Mouse (Mus musculus) stomach, embryonic 14.5 days (tissue): ENCODE data around the gene Csnk1g1. TPM values are rescaled to one million over a fixed set of nuclear protein-coding genes. Genes with fewer than 3 reads are reported as not detected.

Experiments
- ATAC-seq: fragments of 200-750 bp; cut with Nextera tagmentation; 2 replicates; pipeline ENCODE4 v1.8.0; 2017; ENCODE audit warnings: low read depth, moderate TSS enrichment; ENCODE audit not compliant: insufficient number of reproducible peaks, insufficient read depth, low FRiP score
- H3K27ac ChIP-seq: fragments of 300-500 bp; sonication (generic); 2 replicates; pipeline ENCODE4 v1.5.1; 2014; ENCODE audit warnings: mild to moderate bottlenecking, low read length, moderate library complexity, mixed read lengths
- H3K27me3 ChIP-seq: fragments of 300-500 bp; sonication (generic); 2 replicates; pipeline ENCODE4 v1.6.1; 2014; ENCODE audit warnings: low read length, control low read depth, mixed read lengths; ENCODE audit not compliant: control insufficient read depth, insufficient read depth
- H3K36me3 ChIP-seq: fragments of 300-500 bp; sonication (generic); 2 replicates; pipeline ENCODE4 v1.6.1; 2014; ENCODE audit warnings: mild to moderate bottlenecking, control low read depth, low read length, moderate library complexity, mixed read lengths; ENCODE audit not compliant: control insufficient read depth, insufficient read depth
- H3K4me1 ChIP-seq: fragments of 300-500 bp; sonication (generic); 2 replicates; pipeline ENCODE4 v1.6.1; 2014; ENCODE audit warnings: low read length, control low read depth, mixed read lengths; ENCODE audit not compliant: control insufficient read depth, insufficient read depth
- H3K4me2 ChIP-seq: fragments of 300-500 bp; sonication (generic); replicated peaks from 2 replicates; pipeline ENCODE4 v1.6.1; 2014; ENCODE audit warnings: low read depth, low read length, control low read depth
- H3K4me3 ChIP-seq: fragments of 300-500 bp; sonication (generic); 2 replicates; pipeline ENCODE4 v1.5.1; 2014; ENCODE audit warnings: low read depth, low read length, control low read depth
- H3K9ac ChIP-seq: fragments of 300-500 bp; sonication (generic); replicated peaks from 2 replicates; pipeline ENCODE4 v1.6.1; 2014; ENCODE audit warnings: low read depth, mild to moderate bottlenecking, control low read depth, low read length, moderate library complexity, mixed read lengths
- H3K9me3 ChIP-seq: fragments of 300-500 bp; sonication (generic); 2 replicates; pipeline ENCODE4 v1.6.1; 2016; ENCODE audit warnings: low read depth, low read length, control low read depth; ENCODE audit not compliant: control insufficient read depth
- WGBS: fragments of 180-500 bp; shearing (Covaris S2); extraction: QIAGEN DNeasy Blood & Tissue Kit; methylation state at CpG from one replicate; pipeline ENCODE4 v1.1.7; 2014; 5-methylcytosine and 5-hydroxymethylcytosine counted together
- polyA plus RNA-seq: library from polyadenylated mRNA; unstranded; fragments of >200 nt; fragmentation: Nextera tagmentation; extraction: Ambion mirVana; gene quantifications from 2 replicates; pipeline ENCODE4 v1.2.1, GENCODE M21; 2014

Gene Csnk1g1
- polyA plus RNA-seq, result 23.4 and 25.3 TPM in 2 replicates

DNA sequence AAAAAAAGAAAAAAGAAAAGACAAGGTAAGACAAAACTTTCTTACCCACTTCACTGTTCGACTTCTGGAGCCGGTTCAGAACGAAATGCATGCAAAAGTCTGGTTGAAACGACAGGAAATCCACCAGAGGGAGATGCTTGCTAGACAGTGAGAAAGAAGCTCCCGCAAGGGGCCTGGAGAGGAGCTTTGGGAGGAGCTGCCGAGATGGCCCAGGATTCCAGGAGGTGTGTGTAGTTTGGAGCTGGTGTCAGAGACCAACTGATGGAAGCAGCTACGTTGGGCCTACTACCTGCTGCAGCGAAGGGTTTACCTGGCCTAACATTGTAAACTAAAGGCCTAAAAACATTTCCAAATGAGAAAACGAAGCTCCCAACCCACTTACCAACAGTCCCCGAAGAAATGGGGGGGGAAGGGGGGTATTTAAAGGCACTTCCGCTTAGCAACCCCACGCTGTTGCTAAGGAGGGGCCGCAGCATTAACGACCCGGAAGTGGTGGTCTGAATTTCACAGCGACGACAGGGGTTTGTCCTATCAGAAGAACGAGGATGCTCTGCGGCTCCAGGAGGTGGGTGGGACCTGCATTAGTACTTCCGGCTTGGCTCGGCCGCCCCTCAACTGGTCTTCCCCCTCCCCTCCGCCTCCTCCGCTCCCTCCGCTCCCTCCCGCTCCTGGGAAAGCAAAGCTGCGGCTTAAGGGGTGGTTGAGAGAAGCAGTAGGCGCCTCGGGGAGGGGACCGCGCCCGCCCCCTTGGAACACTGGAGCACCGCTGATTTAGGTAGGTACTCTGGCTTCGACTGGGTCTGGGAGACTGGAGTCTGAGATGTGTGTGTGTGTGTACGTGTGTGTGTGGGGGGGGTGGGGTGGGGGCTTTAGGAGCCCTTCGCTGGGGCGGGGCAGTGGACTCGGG, at the start of gene Csnk1g1, which contains the start of gene Trip4:
Gene Csnk1g1 (plus strand): TSS at position 531 of the 907 bp plus-strand sequence.
Gene Trip4 (minus strand): TSS at position 401 of the 907 bp plus-strand sequence.
- under 1% methylated on average over 38 of the region's 38 CpGs for WGBS
- H3K36me3 ChIP-seq, result 0 out of 2 replicates have a peak, but pooled peaks cover 5% of the 10 kb centered on the region

DNA sequence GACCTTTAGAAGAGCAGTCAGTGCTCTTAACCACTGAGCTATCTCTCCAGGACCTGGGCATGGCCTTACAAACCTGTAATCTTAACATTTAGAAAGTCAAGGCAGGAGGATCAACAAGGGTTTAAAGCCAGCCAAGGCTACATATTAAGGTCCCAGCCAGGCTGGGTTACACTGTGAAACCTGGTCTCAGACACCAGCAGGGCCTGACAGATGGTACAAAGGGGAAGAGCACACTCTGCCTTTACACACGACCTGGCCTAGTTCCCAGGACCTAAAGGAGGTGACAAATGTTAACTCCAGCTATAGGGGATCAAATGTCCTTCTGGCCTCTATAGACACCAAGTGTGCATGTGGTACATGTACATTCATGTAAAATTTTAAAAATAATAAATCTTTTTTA, 49.1 kb upstream of the Csnk1g1 start:
- Histone ChIP-seq H3K4me1 (no peaks in the 10 kb centered on the region), H3K27me3 (no peaks in the 10 kb centered on the region), H3K36me3 (peaks cover 30% of the 10 kb centered on the region), H3K4me2 (no peak overlapping the region), H3K9me3 (no peaks in the 10 kb centered on the region), H3K27ac (no peak overlapping the region), H3K4me3 (no peak overlapping the region), H3K9ac (no peak overlapping the region)
- no peak for ATAC-seq
- 46% methylated on average over 1 of the region's 1 CpGs for WGBS

More for the DNA sequence above, at the start of gene Csnk1g1, which contains the start of gene Trip4:
- no peaks in the 10 kb centered on the region for H3K4me1 ChIP-seq
- ATAC-seq, result peak; percentile 98
- H3K27ac ChIP-seq, result peak within 1 kb of the TSS; percentile 90
- H3K9ac ChIP-seq, result peak within 1 kb of the TSS; percentile 63
- no peaks in the 10 kb centered on the region for H3K27me3 ChIP-seq
- peak within 1 kb of the TSS; percentile 85 for H3K4me2 ChIP-seq
- H3K9me3 ChIP-seq, result no peaks in the 10 kb centered on the region
- H3K4me3 ChIP-seq, result peak within 1 kb of the TSS; percentile 82

DNA sequence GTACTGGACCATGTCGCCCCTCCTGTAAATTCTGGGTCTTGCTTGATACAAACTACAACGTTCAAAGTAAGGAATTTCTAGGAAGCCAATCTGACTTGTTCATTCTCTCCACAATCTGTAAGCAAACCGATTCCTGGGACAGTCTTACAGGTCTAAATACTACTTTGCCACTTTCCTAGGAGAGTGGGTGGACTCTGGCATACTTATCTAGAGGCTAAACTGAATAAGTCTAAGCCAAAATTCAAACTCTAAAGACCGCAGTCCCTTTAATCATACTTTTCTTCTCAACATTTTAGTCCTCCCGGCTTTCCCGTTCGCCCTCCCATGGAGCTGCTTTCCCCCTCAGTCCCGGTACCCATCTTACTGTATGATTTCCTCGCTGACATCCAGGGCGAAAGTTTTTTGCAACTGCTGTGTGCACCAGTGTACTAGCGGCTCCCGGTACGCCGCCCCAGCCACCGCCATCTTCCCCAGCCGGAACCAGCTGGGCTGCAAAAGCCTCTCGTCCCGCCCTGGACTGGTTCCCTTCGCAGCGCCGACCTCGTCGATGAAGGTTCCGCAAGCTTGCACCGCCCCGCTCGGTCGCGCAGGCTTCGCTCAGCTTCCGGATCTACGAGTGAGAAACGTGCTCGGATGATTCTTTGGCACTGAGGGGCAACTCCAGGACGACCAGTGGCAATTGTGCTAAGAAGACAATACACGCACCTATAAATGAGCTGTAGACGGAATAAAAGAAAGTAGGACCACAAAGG, 24.0 kb upstream of the Csnk1g1 start:
- peaks cover 4% of the 10 kb centered on the region; the same call in 1 of the 2 replicates for H3K36me3 ChIP-seq
- WGBS, result under 1% methylated on average over 37 of the region's 37 CpGs

DNA sequence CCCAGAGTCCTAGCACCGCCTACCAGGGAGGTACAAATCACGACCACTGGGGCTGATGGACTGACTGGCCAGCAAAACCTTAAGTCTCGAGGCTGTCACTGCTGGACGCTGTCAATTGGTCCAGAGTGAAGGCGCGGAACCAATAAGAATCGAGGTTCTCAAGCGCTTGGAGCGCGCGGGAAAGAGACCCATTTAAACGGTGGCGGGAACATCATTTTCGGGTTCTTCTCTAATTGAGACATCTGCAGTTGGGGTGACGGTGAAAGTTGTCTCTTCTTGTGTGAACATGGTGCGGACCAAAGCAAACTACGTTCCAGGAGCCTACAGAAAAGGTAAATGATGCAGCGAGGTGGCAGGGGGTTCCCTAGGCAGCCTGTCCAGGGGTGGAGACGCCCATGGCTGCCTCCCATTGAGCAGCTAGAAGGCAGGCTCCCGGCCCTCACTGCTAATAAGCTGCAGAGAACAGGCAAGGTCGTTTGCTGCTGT, 18.5 kb upstream of the Csnk1g1 start, which contains the start of gene Pclaf:
Gene Pclaf (plus strand): TSS at position 95 of the 486 bp plus-strand sequence.
- under 1% methylated on average over 21 of the region's 21 CpGs for WGBS

More for the DNA sequence above, 24.0 kb upstream of the Csnk1g1 start:
- peaks cover 3% of the 10 kb centered on the region for H3K4me1 ChIP-seq
- peak overlapping the region; percentile 63 for H3K9ac ChIP-seq
- H3K9me3 ChIP-seq, result no peaks in the 10 kb centered on the region
- H3K27me3 ChIP-seq, result no peaks in the 10 kb centered on the region
- peak overlapping the region; percentile 83 for H3K4me2 ChIP-seq
- ATAC-seq, result peak; percentile 95
- peak overlapping the region; percentile 77 for H3K4me3 ChIP-seq
- H3K27ac ChIP-seq, result peak overlapping the region; percentile 80

DNA sequence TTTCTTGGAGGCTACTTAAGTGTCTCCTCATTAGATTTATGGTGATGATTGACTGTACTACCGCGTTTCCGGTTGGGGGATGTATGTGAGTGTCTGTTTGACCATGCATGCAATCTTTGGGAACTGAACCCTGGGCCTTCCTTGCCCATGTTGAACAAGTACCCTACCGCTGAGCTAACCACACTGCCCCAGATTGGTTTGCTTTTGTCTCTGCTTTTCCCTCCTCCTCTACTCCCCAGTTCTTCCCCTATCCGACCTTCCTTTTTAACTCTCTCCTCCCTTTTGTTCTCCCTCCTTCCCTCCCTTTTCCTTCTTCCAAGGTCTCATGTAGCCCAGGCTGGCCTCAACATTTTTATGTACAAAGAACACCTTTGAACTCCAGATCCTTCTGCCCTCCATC, 17.6 kb upstream of the Csnk1g1 start:
- Histone ChIP-seq H3K27me3 (no peaks in the 10 kb centered on the region), H3K9me3 (no peaks in the 10 kb centered on the region), H3K27ac (no peak overlapping the region), H3K4me1 (0 out of 2 replicates have a peak, but pooled peaks cover 5% of the 10 kb centered on the region), H3K4me3 (peak overlapping the region; percentile 75), H3K4me2 (peak overlapping the region; percentile 84), H3K9ac (peak overlapping the region; percentile 67), H3K36me3 (peaks cover 4% of the 10 kb centered on the region; the same call in 1 of the 2 replicates)
- no peak for ATAC-seq
- WGBS, result under 1% methylated on average over 5 of the region's 5 CpGs

More for the DNA sequence above, 18.5 kb upstream of the Csnk1g1 start, which contains the start of gene Pclaf:
- Histone ChIP-seq H3K4me2 (peak within 1 kb of the TSS; percentile 84), H3K27me3 (no peaks in the 10 kb centered on the region), H3K9ac (peak within 1 kb of the TSS; percentile 67), H3K9me3 (no peaks in the 10 kb centered on the region), H3K4me1 (0 out of 2 replicates have a peak, but pooled peaks cover 5% of the 10 kb centered on the region), H3K27ac (peak within 1 kb of the TSS; percentile 71; the same call in 1 of the 2 replicates), H3K4me3 (peak within 1 kb of the TSS; percentile 75), H3K36me3 (peaks cover 4% of the 10 kb centered on the region; the same call in 1 of the 2 replicates)
- peak; percentile 97 for ATAC-seq

DNA sequence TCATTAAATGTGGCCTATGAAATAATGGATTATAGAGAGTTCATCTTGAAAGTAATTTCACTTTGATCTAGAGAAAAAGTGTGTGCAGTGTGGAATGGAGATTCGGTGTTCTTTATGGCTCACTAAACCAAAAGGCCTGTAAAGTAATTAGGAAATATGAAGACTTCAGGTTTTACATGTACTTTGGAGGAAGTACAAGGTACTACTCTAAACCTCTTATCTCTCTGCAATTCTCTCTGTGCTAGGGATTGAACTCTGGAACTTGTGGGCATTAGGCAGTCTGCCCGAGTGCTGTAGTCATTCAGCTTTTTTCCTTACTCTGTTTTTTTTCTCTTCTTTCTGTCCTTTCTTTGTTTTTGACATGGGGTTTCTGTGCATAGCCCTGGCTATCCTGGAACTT, 11.7 kb upstream of the Csnk1g1 start:
- no peak overlapping the region for H3K4me2 ChIP-seq
- H3K36me3 ChIP-seq, result peaks cover 25% of the 10 kb centered on the region
- ATAC-seq, result no peak

DNA sequence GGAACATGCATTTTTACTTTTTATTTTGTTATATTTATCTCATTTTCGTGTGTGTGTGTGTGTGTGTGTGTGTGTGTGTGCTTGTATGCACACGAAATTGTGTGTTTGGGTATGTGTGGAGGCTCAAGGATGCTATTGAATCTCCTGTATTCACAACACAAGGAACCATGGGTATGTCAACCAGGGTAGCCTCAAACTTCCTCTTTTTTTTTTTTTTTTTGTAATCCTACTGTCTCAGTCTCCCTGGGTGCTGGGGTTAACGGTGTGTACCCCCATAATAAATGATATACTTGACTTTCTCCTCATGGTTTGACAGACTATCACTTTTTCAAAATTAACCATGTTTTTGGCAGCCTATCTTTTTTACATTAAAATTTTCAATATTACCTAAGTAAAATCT, 5.8 kb upstream of the Csnk1g1 start:
- WGBS, result 90% methylated on average over 3 of the region's 3 CpGs
- H3K36me3 ChIP-seq, result peaks cover 15% of the 10 kb centered on the region; the same call in 1 of the 2 replicates
- H3K4me2 ChIP-seq, result no peak overlapping the region
- H3K4me3 ChIP-seq, result no peak overlapping the region
- no peak overlapping the region for H3K9ac ChIP-seq
- no peaks in the 10 kb centered on the region for H3K9me3 ChIP-seq
- no peaks in the 10 kb centered on the region for H3K27me3 ChIP-seq
- ATAC-seq, result no peak
- H3K27ac ChIP-seq, result no peak overlapping the region
- no peaks in the 10 kb centered on the region for H3K4me1 ChIP-seq

More for the DNA sequence above, 11.7 kb upstream of the Csnk1g1 start:
- Histone ChIP-seq H3K4me3 (no peak overlapping the region), H3K4me1 (0 out of 2 replicates have a peak, but pooled peaks cover 2% of the 10 kb centered on the region), H3K27ac (no peak overlapping the region), H3K9ac (no peak overlapping the region), H3K27me3 (no peaks in the 10 kb centered on the region), H3K9me3 (no peaks in the 10 kb centered on the region)
- 89% methylated on average over 2 of the region's 2 CpGs for WGBS

DNA sequence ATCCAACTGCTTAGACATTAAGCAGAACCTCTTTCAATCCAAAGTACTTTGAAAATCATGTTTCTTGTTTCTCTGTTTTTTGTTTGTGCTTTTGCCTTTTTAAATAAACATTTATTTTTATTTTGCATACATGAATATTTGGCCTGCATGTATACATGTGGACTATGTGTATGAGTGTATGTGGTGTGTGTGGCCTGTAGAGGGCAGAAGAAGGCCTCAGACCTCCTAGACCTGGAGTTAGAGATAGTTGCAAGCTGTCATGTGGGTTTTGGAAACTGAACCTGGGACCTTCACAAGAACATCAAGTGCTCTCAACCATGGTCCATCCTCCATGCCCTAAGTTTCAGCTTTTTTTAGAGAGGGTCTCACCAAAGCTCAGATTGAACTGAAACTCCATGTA, 5.3 kb upstream of the Csnk1g1 start:
- H3K9ac ChIP-seq, result no peak overlapping the region
- ATAC-seq, result no peak
- no peaks in the 10 kb centered on the region for H3K9me3 ChIP-seq
- no peak overlapping the region for H3K27ac ChIP-seq
- no peaks in the 10 kb centered on the region for H3K4me1 ChIP-seq
- H3K4me2 ChIP-seq, result no peak overlapping the region
- no peak overlapping the region for H3K4me3 ChIP-seq
- H3K27me3 ChIP-seq, result no peaks in the 10 kb centered on the region
- peaks cover 14% of the 10 kb centered on the region; the same call in 1 of the 2 replicates for H3K36me3 ChIP-seq
